Mouse (Mus musculus) forebrain, embryonic 11.5 days (tissue): ENCODE results near the gene Lca5. TPM values are rescaled to one million over a fixed set of nuclear protein-coding genes. Genes with fewer than 3 reads are reported as not detected.

Experiments
- ATAC-seq: fragments of 200-750 bp; cut with Nextera tagmentation; replicated peaks from 2 replicates; pipeline ENCODE4 v1.8.0; 2017; ENCODE audit warnings: moderate TSS enrichment; ENCODE audit not compliant: low FRiP score
- DNase-seq: peaks from one replicate; pipeline ENCODE4 v3.0.0-alpha.2; 2017; ENCODE audit warnings: low spot score
- H3K27ac ChIP-seq: fragments of 300-500 bp; sonication (generic); 2 replicates; pipeline ENCODE4 v1.5.1; 2014; ENCODE audit warnings: low read depth, low read length
- H3K27me3 ChIP-seq: fragments of 300-500 bp; sonication (generic); 2 replicates; pipeline ENCODE4 v1.6.1; 2014; ENCODE audit warnings: mild to moderate bottlenecking, low read length, mixed read lengths; ENCODE audit not compliant: control insufficient read depth, insufficient read depth
- H3K36me3 ChIP-seq: fragments of 300-500 bp; sonication (generic); 2 replicates; pipeline ENCODE4 v1.6.1; 2014; ENCODE audit warnings: mild to moderate bottlenecking, low read length, moderate library complexity, mixed read lengths; ENCODE audit not compliant: control insufficient read depth, insufficient read depth
- H3K4me1 ChIP-seq: fragments of 300-500 bp; sonication (generic); replicated peaks from 2 replicates; pipeline ENCODE4 v1.6.1; 2014; ENCODE audit warnings: low read length, mixed read lengths; ENCODE audit not compliant: control insufficient read depth, insufficient read depth
- H3K4me2 ChIP-seq: fragments of 300-500 bp; sonication (generic); 2 replicates; pipeline ENCODE4 v1.6.1; 2014; ENCODE audit warnings: low read depth, mild to moderate bottlenecking, low read length, moderate library complexity, mixed read lengths; ENCODE audit not compliant: severe bottlenecking
- H3K4me3 ChIP-seq: fragments of 300-500 bp; sonication (generic); 2 replicates; pipeline ENCODE4 v1.5.1; 2014; ENCODE audit warnings: low read depth, low read length
- H3K9ac ChIP-seq: fragments of 300-500 bp; sonication (generic); 2 replicates; pipeline ENCODE4 v1.6.1; 2014; ENCODE audit warnings: low read length
- H3K9me3 ChIP-seq: fragments of 300-500 bp; sonication (generic); 2 replicates; pipeline ENCODE4 v1.6.1; 2016; ENCODE audit warnings: low read length, mixed read lengths; ENCODE audit not compliant: control insufficient read depth
- WGBS: fragments of 180-500 bp; shearing (Covaris S2); extraction: QIAGEN DNeasy Blood & Tissue Kit; methylation state at CpG from one replicate; pipeline ENCODE4 v1.1.7; 2014; 5-methylcytosine and 5-hydroxymethylcytosine counted together
- polyA plus RNA-seq: library from polyadenylated mRNA; unstranded; fragments of >200 nt; fragmentation: Nextera tagmentation; extraction: Ambion mirVana; gene quantifications from 2 replicates; pipeline ENCODE4 v1.2.1, GENCODE M21; 2014

The Lca5 gene
- polyA plus RNA-seq, 1 experiment from 2014 or later, result 29.4 TPM

DNA sequence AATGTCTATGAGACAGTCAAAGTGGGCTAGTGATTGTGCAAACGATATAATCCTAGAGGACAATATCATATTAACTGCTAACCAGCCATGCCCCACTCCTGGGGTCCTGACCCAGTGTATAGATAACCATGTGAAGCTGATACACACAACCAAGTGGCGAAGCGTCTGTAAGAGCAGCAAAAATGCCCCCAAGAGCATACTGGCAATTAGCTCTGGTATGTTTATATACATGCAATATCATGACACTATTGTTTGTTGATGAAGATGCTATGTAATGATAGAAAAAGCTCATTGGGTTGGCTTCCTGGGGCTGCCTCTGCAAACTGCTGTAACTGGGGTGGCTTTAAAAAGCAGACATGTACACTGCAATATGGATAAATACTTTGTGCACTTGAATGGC, 57.7 kb downstream of the Lca5 start:
- Histone ChIP-seq H3K36me3 (no peaks in the 10 kb centered on the region), H3K9me3 (no peaks in the 10 kb centered on the region), H3K27me3 (no peaks in the 10 kb centered on the region), H3K4me1 (no peaks in the 10 kb centered on the region), H3K27ac (no peak overlapping the region), H3K9ac (no peak overlapping the region), H3K4me2 (no peak overlapping the region), H3K4me3 (no peak overlapping the region)
- 71% methylated on average over 3 of the region's 3 CpGs for WGBS
- ATAC-seq (no peak), DNase-seq (no peak)

DNA sequence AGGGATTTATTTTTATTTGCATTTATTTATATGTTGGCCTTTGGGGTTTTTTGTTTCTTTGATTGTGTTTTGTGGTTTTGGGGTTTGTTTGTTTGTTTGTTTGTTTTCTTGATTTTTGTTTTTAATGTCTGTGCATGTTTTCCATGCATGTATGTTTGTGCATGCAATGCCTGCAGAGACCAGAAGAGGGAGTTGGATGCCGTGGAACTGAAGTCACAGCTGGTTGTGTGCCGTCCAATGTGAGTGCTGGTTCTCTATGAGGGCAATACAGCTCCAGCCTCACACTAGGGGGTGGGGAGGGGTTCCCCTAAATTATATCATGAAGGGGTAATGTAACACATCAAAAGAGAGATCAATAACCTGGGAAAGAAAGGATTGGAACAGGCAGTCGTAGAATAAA, 58.2 kb downstream of the Lca5 start:
- no peak; the same call in 1 of the 2 replicates for ATAC-seq
- H3K9me3 ChIP-seq, result no peaks in the 10 kb centered on the region
- peak; percentile 59 for DNase-seq
- no peaks in the 10 kb centered on the region for H3K36me3 ChIP-seq
- H3K27ac ChIP-seq, result no peak overlapping the region
- H3K4me2 ChIP-seq, result no peak overlapping the region
- H3K4me1 ChIP-seq, result no peaks in the 10 kb centered on the region
- H3K27me3 ChIP-seq, result no peaks in the 10 kb centered on the region
- WGBS, result 53% methylated on average over 3 of the region's 3 CpGs
- no peak overlapping the region for H3K4me3 ChIP-seq
- H3K9ac ChIP-seq, result no peak overlapping the region

DNA sequence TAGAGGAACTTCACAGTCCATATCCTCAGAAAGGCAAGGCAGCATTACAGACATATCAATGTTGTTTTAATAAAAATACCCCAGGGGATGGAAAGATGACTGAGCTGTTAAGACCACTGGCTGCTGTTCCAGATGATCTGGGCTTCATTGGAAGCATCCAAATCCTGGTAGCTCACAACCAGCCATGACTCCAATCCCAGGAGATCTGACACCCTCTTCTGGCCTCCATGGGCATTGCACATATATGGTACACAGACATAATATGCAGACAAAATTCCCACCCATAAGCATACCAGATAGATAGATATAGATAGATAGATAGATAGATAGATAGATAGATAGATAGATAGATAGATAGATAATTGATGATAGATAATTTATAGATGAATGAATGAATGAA, 59.6 kb downstream of the Lca5 start:
- no peaks in the 10 kb centered on the region for H3K27me3 ChIP-seq
- no peak overlapping the region for H3K27ac ChIP-seq
- H3K4me1 ChIP-seq, result no peaks in the 10 kb centered on the region
- no peak overlapping the region for H3K9ac ChIP-seq
- ATAC-seq, result no peak
- H3K9me3 ChIP-seq, result no peaks in the 10 kb centered on the region
- DNase-seq, result no peak
- H3K4me2 ChIP-seq, result no peak overlapping the region
- H3K4me3 ChIP-seq, result no peak overlapping the region
- no peaks in the 10 kb centered on the region for H3K36me3 ChIP-seq

DNA sequence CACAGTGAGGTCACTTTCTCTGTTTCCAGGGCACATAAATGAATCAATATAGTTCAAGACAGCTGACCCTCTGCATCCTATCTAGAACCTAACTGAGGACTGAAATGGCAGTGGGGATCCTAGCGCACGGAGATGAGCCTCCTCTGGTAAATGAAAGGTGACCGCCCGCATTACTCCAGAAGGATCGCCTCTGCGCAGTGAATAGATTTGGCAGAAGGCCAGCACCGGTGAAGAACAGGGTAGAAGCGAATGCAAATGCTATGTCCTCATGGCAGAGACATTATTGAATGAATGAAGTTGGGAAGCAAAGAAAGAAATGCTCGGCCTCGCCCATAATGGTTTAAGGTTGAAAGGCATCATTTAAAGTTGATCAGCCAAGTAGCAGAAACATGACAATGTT, 61.3 kb downstream of the Lca5 start:
- ATAC-seq (no peak), DNase-seq (no peak)
- Histone ChIP-seq H3K9ac (no peak overlapping the region), H3K9me3 (no peaks in the 10 kb centered on the region), H3K4me2 (no peak overlapping the region), H3K4me1 (no peaks in the 10 kb centered on the region), H3K27me3 (no peaks in the 10 kb centered on the region), H3K36me3 (no peaks in the 10 kb centered on the region), H3K27ac (no peak overlapping the region), H3K4me3 (no peak overlapping the region)
- 84% methylated on average over 10 of the region's 10 CpGs for WGBS

DNA sequence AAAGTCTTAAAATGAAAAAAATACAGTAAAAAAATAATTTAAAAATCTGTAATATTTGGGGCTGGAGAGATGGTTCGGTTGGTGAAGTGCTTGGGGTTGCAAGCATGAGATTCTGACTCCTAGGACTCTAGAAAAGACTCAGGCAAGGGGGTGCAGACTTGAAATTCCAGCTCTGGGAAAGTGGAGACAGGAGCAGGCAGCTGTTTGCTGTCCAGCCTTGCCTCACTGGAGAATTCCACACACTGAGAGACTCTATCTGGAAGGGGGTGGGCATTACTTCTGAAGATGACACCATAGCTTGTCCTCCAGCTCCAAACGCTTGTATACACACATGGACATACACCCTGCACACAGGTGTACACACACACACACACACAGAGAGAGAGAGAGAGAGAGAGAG, 63.8 kb downstream of the Lca5 start:
- ATAC-seq (no peak), DNase-seq (no peak)
- Histone ChIP-seq H3K4me2 (no peak overlapping the region), H3K27ac (no peak overlapping the region), H3K27me3 (no peaks in the 10 kb centered on the region), H3K4me1 (no peaks in the 10 kb centered on the region), H3K36me3 (no peaks in the 10 kb centered on the region), H3K9ac (no peak overlapping the region), H3K4me3 (no peak overlapping the region), H3K9me3 (no peaks in the 10 kb centered on the region)
- WGBS, result 83% methylated on average over 2 of the region's 2 CpGs

DNA sequence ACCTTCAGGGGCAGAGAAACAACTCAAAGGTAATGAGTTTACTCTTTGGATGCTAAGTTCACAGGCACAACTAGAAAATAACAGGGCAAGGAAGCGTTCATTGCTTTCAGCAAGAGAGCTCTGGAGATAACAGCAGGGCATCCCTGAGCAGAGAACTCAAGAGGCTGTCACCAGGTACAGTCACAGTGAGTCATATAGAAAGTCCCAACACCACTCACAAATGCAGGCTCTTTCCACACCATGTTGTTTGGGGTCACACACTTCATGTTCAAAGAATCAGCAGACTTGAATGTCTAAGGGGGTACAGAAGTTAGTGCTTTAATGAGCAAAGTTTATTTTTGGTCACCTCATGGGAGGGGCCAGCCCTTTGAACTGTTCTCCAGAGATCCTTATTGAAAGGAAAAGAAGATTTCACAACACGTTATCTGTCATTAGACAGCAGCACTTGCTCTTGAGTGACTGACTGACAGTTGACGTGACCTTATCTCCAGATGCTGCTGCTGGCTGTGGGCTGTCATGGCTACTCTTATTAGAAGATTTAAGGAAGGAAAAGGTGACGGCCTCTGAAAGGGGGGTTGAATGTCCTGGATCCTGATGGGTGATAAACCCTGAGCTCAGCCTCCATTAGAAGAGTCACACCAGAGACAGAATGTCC, 65.3 kb downstream of the Lca5 start:
- Histone ChIP-seq H3K4me2 (no peak overlapping the region), H3K4me3 (no peak overlapping the region), H3K4me1 (no peaks in the 10 kb centered on the region), H3K36me3 (no peaks in the 10 kb centered on the region), H3K27ac (no peak overlapping the region), H3K9ac (no peak overlapping the region), H3K27me3 (no peaks in the 10 kb centered on the region), H3K9me3 (no peaks in the 10 kb centered on the region)
- WGBS, result 76% methylated on average over 4 of the region's 4 CpGs
- ATAC-seq (no peak), DNase-seq (no peak)

DNA sequence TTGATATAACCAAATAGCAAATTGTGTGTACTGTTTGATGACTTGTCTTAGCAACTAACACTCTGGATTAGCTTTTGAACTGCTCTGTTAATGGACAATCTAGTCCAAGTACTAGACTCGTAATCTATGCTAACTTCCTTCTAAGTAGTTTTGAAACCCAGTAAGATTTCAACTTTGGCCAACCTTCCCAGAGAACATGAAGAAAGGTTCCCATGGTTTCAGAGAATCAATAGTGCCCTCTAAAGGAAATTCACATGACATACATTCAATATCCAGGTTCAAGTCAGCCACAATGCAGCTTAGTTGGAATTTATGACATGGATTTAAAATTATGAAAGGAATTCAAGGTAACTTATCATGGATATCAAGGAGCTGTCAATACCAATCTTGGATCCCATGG, 70.0 kb downstream of the Lca5 start:
- no peak overlapping the region for H3K9ac ChIP-seq
- H3K36me3 ChIP-seq, result no peaks in the 10 kb centered on the region
- no peaks in the 10 kb centered on the region for H3K4me1 ChIP-seq
- WGBS, result 49% methylated on average over 1 of the region's 1 CpGs
- DNase-seq (no peak), ATAC-seq (no peak)
- no peaks in the 10 kb centered on the region for H3K9me3 ChIP-seq
- no peak overlapping the region for H3K27ac ChIP-seq
- H3K27me3 ChIP-seq, result no peaks in the 10 kb centered on the region
- H3K4me2 ChIP-seq, result no peak overlapping the region
- no peak overlapping the region for H3K4me3 ChIP-seq

DNA sequence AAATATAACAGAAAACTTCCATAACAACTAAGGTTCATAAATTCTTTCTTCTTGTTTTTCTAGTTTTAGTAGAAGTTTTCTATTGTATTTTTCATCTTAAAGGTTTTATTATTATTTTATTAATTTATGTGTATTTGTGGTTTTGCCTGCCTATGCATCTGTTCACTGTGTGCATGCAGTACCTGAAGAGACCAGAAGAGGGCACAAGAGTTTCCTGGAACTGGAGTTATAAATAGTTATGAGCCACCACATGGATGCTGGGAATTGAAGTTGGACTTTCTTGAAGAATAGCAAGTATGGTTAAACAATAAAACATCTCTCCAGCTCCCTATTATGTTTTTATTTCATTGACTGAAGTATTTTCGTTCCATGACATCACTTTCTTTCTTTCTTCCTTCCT, 72.7 kb downstream of the Lca5 start:
- DNase-seq, result peak; percentile 65

DNA sequence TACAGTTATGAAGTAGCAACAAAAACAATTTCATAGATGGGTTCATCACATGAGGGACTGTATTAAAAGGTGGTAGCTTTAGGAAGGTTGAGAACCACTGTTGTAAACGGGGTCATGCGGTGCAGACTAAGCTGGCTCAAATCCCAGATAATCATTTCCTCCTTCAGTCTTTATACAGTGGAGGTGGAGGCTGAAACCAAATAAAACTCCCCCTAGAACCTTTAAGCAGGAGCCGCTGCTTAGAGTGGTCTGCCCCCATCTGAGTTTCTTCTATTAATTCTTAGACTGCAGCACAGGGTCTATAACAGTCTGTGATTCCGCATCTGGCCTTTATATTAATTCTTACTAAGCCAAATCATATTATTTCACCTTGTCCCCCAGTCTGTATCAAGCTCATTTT, 85.1 kb downstream of the Lca5 start:
- H3K27ac ChIP-seq, result no peak overlapping the region
- no peak overlapping the region for H3K4me2 ChIP-seq
- no peak overlapping the region for H3K4me3 ChIP-seq
- H3K9me3 ChIP-seq, result no peaks in the 10 kb centered on the region
- peaks cover 2% of the 10 kb centered on the region; the same call in 1 of the 2 replicates for H3K4me1 ChIP-seq
- H3K27me3 ChIP-seq, result no peaks in the 10 kb centered on the region
- ATAC-seq (no peak), DNase-seq (no peak)
- 69% methylated on average over 4 of the region's 4 CpGs for WGBS
- H3K9ac ChIP-seq, result no peak overlapping the region
- no peaks in the 10 kb centered on the region for H3K36me3 ChIP-seq

More for the DNA sequence above, 72.7 kb downstream of the Lca5 start:
- Histone ChIP-seq H3K4me3 (no peak overlapping the region), H3K4me1 (no peaks in the 10 kb centered on the region), H3K27me3 (no peaks in the 10 kb centered on the region), H3K4me2 (no peak overlapping the region), H3K27ac (no peak overlapping the region), H3K9me3 (no peaks in the 10 kb centered on the region), H3K36me3 (no peaks in the 10 kb centered on the region), H3K9ac (no peak overlapping the region)
- ATAC-seq, result no peak
- WGBS, result 91% methylated on average over 1 of the region's 1 CpGs
